Mouse (Mus musculus) urinary bladder, postnatal 10 days (tissue): ENCODE measurements around the gene Calm4.
"Not testable (repeated sequence)": the region's sequence is repeated elsewhere in the genome, so short reads cannot be mapped to it uniquely, and the experiment has no call there.

Experiments
- DNase-seq: peaks from one replicate; pipeline ENCODE4 v3.0.0; 2022; ENCODE audit warnings: low spot score

Gene Calm4

GRCm38 (mm10) chr13:3837312-3837807 is at the start of gene Calm4:
Gene Calm4 (plus strand): TSS chr13:3837757.
- not testable (repeated sequence) for DNase-seq

DNA sequence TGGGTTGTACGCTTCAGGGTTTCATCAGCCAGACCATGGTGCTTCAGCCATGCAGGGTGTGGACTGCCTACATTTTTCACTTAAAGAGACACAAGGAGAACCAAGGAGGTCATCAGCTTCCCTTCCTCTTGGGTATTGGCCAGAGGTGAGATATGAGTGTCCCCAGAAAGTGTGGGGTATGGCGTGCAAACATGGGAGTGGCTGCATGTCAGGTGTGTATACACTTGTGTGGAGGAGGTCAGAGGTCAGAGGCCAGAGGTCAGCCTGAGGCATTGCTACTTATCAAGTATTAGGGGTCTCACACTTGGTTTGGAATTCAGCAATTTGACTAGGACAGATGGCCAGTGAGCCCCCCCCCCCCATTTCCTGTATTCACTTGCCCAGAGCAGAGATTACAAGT is 49.0 kb upstream of the Calm4 start:
- DNase-seq: no peak

DNA sequence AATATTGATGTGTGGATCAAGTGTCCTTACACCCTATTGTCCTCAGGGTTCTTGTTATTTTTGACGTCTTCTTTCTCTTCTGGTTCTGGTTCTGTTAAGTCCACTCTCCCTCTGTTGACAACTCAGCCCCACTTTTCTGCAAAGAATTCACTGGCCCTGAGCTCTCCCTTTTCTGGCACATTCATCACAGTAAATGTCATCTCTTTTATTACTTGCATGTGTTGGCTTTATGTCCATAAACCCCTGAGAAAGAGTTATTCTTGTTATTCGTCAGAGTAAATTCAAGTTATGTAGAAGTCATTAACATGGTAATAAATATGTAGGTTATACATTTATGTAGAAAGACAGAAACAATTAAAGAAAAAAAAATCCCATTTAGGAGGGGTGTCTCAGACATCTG is 48.0 kb upstream of the Calm4 start:
- DNase-seq: no peak

DNA sequence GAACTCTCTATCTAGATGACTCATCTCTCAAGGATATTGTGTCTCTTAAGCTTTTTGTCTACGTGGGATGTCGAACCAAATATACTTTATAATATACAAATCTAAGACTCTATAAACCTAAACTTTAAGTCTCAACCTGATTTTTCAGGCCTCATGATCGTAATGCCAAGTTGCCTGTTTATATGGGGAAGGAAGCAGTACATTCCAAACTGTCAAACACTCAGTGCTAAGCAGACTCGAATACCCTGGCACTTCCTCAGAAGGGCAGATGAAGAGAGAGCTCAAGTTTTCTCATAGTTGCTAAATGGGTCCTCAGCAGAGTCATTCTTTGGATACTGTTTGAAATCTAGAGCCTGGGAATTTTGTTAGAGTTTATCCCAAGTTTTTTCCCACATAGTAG is 40.9 kb upstream of the Calm4 start:
- no peak for DNase-seq

- DNase-seq: no peak
Measured at GRCm38 (mm10) chr13:3798751-3799150, 38.8 kb upstream of the Calm4 start.

DNA sequence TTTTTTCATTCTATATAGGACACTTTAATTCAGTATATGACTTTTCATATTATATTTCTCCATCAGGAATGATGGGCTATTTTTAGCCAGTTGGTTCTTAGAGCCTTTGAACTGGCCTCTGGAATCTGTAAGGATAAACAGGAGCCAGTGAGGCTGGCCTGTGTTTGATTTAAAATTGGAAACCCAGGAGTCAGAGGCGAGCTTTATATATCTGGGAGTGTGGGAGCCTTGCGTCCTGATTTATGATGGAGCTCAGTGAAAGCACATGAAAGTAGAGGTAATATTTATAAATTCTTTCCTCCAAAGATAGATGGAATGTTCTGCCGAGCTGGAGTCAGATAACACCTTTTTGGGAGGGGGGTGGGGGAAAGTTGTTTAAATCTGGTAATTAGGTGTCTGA is 38.2 kb upstream of the Calm4 start:
- no peak for DNase-seq

DNA sequence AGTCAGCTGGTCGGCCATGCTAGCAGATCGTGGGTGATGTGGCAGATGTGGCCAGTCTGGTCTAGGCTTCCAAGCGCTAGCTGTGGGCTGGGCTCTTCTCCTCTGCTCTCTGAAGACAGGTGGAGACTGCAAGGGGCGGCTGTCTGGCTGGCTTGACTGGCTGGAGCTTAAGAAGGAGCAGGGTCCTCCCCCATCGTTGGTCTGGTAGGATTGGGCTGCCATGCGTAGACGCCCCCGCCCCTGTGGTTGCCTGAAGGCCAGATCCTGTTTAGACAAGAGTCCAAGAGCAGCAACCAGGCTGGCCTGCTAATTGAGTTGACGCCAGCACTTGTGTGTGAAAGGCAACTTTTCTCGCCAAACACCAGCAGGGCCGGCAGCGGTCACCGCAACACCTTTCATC is 33.4 kb upstream of the Calm4 start, which contains the start of gene Calml3:
Calml3 (minus strand) TSS at position 131 of the 400 bp plus-strand sequence.
- DNase-seq: no peak

GRCm38 (mm10) chr13:3805132-3805531 is 32.4 kb upstream of the Calm4 start:
- DNase-seq: no peak

GRCm38 (mm10) chr13:3805638-3806037 is 31.9 kb upstream of the Calm4 start:
- no peak for DNase-seq

GRCm38 (mm10) chr13:3807131-3807827 is 30.3 kb upstream of the Calm4 start:
- no peak for DNase-seq

DNA sequence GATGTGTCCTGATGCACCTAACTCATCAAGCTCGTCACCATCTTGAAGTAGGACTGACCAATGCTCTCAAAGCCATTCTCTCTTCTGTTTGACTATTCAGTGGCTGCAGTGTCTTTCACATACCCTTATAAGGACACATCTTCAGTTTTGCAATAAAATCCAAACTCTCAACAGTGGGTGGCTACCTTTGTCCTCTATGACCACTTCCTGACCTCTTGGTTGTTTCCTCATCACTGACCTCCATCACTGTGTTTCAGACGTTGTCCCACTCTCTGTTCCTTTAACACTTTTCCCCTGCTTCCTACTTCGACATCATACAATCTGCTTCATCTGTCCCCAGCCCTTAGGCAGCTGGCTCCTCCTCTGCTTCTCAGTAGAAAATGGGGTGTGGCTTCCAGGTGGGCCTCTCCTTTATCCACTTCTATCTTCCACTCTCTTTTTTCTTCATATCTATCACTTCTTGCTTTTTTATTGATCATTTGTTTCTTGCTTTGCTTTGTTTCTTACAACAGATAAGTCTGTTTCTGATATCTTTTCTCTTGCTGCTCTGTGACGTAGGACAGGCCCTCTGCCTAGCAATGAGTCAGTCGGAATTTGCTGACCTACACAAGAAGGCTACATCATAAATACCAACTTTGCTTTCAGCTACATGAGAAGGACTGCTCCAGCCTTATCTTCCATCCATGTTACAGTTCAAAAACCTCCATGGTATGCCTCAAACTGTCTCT is 19.4 kb upstream of the Calm4 start:
- DNase-seq: no peak

DNA sequence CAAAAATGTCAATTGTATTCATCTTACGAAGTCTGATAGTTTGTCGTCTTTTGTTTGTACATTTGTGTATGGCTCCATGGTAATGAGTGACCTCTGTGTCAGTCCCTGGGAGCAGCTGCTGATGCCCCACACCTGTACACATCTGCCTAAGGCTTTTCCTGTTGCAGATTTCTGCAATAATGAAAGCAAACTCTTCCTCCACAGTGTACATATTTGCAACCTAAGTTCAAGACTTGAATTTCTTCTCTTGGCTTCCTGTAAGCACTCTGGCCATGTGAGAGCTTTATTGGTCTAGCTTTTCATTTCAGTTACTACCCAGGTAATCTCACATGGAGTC is 18.8 kb upstream of the Calm4 start:
- DNase-seq: no peak

DNA sequence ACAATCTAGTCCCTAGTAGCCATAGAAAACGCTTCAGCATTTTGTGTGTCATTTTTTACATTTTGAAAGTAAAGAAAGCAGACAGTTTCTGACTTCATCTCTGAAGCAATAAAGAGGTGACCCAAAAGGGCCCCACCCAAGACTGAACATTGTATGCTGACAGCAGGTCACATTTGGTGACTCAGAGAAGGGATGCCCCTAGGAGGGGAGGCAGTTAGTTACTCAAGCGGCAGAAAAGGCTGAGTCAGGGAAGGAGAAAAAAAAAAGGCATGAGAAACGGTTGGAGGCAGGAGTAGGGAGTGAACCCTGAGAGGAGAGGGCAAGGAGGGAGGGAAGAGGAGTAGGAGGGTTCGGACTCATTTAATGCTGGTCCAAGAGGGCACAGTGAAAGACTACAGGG is 15.5 kb upstream of the Calm4 start:
- DNase-seq: no peak

- no peak for DNase-seq
Measured at GRCm38 (mm10) chr13:3825726-3826125, 11.8 kb upstream of the Calm4 start.

DNA sequence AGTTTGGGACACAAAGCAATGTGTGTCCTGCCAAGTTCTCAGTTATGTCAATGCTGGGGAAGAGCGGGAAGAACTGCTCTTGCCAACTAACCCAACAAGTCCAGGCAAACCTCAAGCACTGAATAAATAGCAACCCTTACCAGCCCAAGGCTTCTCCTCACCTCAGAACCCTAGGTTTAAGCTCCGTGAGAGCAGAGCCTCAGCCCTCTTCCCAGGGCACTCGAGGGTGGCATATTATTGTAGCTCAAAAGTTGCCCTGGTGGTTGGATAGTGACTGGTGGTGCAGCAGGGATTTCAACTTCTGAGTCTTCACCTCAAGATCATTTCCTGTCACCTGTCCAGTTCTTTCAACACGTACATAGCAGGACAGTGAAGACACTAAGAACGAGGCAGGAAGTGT is 6.0 kb upstream of the Calm4 start:
- no peak for DNase-seq

DNA sequence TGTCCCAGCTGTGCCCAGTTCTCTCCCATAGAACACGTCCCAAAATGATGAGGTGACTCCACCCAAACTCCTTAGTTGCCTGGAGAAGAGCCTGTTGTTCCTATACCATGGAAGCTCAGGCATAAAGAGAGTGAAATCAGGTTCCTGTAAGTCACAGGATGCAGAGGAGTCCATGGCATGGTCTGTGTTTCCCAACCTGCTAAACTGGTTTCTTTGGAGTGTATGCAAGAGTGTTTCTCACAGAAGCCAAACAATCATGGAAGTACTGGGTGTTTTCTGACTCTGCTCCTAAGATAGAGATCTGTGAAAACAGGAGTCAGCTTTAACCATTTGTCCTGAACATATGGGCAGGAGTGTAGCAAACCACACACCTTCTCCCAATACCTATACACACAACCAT is 5.6 kb upstream of the Calm4 start:
- no peak for DNase-seq

DNA sequence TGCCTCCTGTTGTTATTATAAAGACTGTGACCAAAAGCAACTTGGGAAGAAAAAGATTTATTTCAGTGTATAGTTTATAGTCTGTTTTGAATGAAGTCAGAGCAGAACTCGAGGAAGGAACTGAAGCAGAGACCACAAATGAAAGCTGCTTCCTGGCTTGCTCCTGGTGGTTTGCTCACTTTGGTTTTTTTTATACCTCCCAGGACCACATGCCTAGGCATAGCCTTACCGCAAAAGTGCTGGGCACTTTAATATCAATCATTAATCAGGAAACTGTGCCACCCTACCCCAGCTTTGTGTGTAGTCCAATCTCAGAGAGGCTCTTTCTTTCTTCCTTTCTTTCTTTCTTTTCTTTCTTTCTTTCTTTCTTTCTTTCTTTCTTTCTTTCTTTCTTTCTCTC is 5.1 kb upstream of the Calm4 start:
- no peak for DNase-seq

DNA sequence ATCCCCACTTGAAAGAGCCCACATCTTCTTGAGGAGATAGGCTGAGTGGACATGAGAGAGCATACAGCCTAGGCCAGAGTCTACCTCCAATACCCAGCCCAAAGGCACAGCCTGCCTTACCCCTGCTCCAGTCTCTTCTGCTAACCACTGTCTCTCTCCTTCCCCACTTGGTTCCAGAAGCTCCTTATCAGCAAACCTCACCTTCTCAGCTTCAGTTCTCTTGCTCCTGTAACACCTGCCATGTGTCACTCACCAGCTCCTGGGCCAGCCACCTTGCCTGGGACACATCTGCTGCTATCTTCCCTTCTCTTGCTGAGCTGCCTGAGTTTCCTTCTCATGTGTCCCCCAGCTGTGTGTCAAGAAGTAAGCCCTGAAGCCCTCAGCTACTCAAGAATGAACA is 3.9 kb upstream of the Calm4 start:
- DNase-seq: not testable (repeated sequence)

DNA sequence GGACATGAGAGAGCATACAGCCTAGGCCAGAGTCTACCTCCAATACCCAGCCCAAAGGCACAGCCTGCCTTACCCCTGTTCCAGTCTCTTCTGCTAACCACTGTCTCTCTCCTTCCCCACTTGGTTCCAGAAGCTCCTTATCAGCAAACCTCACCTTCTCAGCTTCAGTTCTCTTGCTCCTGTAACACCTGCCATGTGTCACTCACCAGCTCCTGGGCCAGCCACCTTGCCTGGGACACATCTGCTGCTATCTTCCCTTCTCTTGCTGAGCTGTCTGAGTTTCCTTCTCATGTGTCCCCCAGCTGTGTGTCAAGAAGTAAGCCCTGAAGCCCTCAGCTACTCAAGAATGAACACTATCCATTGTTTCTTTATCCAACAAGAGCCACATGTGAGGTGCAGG is 3.1 kb downstream of the Calm4 start:
- not testable (repeated sequence) for DNase-seq

GRCm38 (mm10) chr13:3850330-3850729 is 12.8 kb downstream of the Calm4 start:
- no peak for DNase-seq

- not testable (repeated sequence) for DNase-seq
Measured at GRCm38 (mm10) chr13:3853648-3854333, 16.2 kb downstream of the Calm4 start, which contains the start of gene Calm5. Gene Calm5 (plus strand): TSS chr13:3854173.

- no peak for DNase-seq
Measured at GRCm38 (mm10) chr13:3854856-3855255, 17.3 kb downstream of the Calm4 start.

DNA sequence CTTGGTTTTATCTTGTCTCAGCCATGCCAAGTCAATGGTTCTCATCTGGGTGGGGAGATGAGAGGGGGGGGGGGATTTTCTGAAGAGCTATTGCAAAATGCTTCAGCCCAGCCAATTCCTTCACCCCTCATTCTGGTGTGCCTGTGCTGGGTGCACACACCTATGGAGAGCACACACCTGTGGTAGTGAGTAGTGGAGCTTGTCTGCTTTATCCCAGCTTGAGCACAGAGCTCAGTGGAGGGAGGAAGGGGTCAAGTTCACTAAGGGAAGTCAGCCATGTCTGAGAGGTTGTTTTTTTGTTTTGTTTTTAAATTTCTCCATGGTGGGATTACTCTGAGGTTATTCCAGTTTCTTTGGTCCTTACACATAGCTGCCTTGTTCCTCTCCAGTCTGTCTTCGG is 18.7 kb downstream of the Calm4 start:
- no peak for DNase-seq
